Mouse (Mus musculus) retina, postnatal 1 day (tissue): ENCODE results near the gene Kansl1.

ENCODE experiments used
- DNase-seq: peaks from one replicate; pipeline ENCODE4 v3.0.0-alpha.2; 2012

Kansl1 gene

DNA sequence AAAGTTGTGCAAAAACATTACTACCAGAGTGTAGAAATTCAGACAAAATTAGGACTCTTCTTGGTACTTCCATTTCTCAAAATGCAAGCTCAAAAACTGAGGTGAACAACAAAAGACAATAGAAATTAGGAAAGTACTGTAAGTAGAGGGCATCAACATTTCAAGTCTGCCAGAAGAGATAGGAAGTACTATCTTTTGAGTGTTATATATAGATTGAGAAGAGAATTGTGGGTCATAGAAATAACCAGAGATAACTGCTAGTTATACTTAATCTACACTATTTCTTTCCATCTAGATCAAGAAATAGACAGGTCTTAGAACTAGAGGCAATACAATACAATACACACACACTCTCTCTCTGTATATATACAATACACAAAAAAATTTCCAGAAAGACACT, 30.2 kb downstream of the Kansl1 start:
- no peak for DNase-seq

DNA sequence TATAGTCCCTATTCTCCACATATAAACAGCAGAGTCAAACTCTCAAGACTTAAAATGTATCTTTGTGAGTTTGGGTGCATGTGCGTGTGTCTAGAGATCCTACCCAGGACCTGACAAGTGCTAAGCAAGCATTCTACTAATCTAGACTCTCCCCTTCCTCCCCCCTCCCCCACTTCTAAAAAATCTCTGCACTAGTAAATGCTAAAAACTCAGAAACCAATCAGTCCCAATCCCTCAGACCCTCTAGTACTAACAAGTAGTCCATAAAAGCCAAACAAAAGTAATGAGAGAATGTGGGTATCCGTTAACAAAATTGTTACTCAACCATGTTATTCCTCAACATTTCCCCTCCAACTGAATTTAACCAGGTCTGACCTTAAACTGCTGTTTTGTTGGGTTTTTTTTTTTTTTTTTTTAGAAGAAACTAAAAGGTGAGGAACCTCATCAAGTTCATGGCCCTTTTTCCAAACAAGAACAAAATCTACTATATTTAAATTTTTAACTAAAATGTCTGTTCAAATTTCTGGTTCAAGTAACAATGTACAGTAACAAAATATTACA, 32.2 kb downstream of the Kansl1 start:
- DNase-seq, result no peak

DNA sequence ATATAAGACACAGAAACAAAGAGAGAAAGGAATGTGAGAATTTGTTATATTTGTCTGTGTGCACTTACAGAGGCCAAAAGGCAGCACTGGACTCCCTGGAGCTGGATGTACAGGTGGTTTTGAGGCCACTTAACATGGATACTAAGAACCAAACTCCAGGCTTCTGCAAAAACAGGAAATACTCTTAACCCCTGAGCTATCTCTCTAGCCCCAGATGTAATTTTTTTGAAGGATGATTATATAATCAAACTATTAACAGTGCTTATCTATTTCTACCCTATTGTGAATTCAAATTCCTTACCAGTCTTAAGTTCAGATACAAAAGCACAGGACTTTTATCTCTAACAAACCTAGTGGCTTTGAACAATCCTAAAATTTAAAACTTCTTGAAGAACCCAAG, 32.9 kb downstream of the Kansl1 start:
- no peak for DNase-seq

DNA sequence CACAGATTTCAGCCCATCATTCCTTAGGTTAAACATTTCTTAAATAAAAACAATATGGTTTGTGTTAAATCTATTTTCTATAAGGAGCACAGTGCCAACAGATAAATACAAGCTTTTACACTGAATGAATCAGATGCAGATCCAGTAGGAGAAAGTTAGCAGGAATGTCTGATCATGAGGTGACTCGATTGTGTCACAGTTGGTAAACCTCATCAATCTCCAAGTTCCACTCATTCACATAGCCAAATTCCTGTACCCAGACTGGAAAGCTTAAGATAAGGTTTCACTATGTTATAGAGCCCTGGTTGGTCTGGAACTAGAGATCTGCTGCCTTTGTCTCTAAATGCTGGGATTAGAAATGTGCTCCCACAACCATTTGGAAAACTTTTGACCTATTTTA, 33.5 kb downstream of the Kansl1 start:
- no peak for DNase-seq

DNA sequence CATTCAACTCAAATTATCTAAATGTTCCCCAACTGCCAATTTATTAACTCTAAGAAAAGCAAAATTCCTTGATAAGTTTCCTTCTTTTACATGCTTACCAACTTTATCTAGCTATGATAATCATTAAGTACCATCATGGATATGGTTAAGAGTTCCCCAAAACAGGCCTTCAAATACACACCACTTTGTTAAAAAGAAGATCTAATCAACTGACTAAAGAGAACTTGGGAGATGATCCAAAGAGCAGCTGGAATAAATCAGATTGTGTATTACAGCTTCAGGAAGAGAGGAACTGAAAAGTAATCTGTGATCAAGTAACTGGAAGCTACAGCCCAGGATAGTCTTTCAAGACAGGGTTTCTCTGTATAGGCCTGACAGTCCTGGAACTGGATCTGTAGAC, 36.4 kb downstream of the Kansl1 start:
- no peak for DNase-seq

DNA sequence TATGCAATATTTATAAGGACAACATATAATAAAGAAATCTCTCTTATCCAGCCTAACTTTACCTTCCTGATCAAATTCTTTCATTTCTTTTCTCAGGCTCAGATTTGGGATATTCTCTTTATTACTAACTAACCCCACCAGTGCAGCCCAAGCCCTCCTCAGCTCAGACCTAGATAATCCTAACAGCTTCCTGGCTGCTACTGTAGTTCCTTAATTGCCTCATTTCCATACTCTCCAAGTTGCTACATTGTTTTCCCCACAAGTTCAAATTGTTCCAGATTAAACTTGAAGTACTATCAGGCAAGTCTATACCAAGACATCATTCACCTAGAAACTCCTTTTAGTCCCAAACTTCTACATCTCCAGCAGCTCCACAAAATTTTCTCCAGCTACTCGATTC, 36.9 kb downstream of the Kansl1 start:
- no peak for DNase-seq

DNA sequence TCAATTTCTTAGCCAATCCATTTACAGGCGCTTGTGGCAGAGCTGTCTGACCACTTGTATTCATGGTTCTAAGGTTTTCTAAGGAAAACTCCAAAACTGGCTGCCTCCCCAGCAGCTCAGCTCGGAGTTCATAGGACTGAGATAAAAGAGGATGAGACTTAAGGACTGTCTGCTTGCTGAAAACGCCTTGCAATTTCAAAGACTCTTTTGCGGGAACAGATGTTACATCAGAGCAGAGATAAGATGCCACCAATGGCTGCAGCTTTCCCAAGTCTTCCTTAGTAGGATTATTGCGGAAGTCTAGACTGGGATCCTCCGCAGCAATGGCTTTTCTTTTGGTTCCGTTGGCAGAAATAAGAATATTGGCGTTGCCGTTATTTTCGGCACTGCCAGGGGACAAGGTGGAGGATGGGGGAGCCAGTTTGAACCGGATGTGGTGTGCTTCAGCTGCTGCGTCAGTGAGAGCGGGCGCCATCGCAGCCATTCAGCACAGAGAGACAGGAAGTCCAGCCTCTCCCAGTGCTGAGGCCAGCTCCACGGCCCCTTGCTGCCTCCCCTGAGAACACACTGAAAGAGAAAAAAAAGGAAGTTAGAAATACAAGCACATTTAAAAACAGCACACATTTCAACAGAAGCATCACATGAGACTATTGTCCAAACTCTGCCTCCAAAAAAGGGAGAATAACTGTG, 43.8 kb downstream of the Kansl1 start:
- no peak for DNase-seq

DNA sequence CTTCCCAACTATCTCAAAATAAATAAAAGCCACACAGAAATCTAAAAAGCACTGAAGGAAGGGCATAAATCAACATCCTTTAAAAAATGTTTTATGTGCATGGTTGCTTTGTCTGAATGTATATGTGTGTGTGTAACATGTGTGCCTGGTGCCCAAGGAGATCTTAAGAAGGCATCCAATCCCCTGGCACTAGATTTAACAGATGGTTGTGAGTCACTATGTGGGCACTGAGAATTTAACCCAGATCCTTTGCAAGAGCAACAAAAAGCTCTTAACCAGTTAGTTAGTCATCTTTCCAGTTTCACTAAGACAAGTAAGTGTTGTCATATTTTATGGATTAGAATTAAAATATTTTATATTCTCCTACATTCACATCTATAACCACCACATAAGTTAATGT, 56.4 kb downstream of the Kansl1 start:
- no peak for DNase-seq

DNA sequence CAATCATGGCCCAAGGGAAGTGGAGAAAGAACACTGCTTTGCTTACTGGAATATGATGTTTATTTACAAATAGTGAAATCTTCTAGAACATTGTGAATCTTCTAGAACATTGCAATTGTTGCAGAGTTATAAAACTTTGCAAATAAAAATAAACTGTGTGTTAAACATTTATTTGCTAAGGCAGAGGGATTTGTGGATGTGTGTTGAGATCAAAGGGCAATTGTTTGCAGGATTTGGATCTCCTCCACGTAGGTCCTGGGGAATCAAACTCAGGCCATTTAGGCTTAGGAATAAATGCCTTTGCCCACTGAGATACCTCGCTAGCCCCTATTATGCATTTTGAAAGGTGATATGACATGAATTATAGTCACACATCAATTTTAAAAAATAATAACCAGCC, 61.3 kb downstream of the Kansl1 start:
- DNase-seq, result no peak

DNA sequence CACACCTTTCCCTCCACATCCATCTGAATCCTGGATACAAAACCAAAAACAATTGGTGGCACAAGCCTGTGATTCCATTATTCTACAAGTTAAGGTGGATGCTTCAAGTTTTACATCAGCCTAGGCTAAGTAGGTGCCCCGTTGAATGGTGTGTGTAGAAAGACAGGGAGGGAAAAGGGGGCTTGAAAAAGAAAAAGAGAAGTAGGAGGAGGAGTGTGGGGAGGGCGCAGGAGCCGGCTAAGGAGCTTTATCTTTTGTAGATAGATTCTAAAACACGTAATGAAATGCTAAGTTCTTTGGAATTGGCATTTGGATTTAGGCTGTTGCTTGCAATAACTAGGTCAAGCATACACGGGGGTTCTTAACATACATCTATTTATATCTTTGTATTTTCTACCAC, 67.7 kb downstream of the Kansl1 start:
- no peak for DNase-seq

DNA sequence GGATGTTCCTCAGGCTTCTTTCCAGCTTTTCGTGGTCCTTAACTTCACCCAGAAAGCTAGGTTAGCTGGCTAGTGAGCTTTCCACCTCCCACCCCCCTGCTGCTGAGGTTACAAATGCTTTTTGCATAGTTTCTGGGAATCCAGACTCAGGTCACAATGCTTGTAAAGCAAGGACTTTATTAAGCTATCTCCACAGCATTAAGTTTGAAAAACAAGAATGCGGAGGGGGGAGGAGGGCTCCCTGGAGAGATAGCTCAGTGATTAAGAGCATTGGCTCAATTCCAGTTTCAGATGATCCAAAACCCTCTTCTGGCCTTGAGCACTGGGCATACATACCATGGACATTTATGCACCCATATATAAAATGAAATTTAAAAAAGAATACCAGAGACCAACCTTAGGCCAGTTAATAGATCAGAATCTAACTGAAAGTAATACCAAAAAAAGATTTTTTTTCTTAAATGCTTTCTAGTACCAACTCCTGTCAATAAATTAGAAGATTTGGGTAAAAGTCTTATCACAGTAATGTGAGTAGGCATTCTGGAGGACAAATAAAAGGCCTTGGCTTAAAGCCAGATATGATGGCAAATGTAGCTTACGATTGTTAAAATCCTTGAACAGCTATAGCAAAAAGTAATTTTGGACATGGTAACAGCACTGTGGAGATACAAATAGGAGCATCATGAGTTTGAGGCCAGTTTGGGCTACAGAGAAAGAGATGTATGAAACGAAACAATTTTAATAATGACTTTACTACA, 69.0 kb downstream of the Kansl1 start:
- peak; percentile 22 for DNase-seq

DNA sequence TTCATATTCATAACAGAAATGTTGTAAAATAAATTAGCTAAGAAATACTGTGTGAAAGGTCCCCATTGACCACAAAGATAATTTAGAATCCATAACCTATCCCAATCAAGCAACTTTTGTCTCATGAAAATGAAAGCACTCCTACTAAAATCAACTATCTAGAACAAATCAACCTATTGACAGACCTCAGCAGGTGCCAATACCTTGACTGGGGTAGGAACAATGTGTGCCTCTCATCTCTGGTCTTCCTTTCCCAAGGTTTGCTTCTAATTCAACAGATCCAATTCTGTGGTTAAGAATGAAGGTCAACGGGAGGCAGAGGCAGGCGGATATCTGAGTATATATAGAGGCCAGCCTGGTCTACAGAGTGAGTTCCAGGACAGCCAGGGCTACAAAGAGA, 73.0 kb downstream of the Kansl1 start:
- DNase-seq, result no peak

DNA sequence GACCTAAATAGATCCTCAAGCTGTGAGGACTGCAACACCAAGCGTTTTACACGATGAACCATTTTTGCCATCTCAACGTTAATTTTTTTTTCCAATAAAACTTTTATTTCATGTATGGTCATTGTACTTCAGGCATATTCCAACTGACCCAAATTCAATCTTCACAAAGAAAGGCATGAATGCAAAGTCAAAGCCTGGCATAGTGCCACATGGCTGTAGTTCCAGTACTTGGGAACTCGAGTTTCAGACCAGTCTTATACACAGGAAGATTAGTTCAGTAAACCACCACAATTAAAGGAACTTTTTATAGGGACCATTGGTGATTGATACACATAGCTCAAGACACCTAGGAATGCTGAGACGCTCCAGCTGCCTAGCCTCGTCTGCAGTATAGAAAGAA, 75.5 kb downstream of the Kansl1 start:
- DNase-seq, result peak; percentile 8

DNA sequence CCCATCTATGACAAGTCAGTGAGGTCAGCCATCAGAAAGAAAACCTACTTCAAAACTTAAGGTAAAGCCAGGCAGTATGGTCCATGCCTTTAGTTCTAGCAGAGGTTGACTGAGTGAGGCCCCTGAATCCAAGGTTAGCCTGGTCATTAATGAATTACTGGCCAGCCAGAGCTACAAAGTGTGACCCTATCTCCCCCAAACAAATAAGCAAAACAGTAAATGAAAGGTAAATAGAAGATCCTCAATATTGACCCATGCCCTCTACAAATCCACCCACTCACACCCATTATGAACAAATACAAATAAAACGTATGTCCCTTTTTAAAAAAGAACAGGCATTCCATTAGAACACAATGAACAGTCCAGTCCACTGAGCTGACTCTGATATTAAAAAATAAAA, 76.5 kb downstream of the Kansl1 start:
- DNase-seq, result no peak

DNA sequence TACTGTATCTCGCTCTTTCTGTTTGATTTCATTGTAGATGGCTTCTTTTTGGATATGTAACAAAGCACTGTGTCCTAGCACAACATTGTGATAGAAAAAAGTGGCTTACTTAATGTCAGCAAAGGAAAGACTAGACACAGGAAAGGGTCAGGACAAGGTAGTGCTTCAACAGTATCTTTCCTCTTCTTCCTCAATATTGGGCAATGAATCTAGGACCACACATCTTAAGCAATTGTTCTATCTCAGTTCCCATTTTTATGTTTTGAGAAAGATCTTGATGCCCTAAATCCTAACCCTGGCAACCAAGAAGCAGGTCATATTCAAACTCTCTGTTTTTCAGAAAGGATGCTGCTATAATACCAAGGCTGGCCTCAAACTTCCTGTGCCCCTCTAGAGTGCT, 81.4 kb downstream of the Kansl1 start:
- DNase-seq, result no peak

DNA sequence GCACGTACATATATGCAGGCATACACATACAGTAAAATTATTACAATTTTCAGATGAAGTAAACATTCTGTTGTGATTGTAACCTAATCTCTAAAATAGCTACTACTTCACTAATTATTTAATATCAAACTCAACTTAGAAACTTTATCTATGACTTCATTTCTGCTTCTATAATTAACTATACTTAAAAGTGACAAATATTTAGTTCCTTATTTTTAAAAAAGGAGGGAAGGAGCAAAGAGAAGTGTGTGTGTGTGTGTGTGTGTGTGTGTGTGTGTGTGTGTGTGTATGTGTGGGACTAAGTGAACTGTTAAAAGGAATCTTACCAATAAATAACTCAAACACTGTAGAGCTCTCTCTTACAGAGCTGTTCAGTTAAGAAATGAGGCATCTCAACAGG, 82.1 kb downstream of the Kansl1 start:
- no peak for DNase-seq

DNA sequence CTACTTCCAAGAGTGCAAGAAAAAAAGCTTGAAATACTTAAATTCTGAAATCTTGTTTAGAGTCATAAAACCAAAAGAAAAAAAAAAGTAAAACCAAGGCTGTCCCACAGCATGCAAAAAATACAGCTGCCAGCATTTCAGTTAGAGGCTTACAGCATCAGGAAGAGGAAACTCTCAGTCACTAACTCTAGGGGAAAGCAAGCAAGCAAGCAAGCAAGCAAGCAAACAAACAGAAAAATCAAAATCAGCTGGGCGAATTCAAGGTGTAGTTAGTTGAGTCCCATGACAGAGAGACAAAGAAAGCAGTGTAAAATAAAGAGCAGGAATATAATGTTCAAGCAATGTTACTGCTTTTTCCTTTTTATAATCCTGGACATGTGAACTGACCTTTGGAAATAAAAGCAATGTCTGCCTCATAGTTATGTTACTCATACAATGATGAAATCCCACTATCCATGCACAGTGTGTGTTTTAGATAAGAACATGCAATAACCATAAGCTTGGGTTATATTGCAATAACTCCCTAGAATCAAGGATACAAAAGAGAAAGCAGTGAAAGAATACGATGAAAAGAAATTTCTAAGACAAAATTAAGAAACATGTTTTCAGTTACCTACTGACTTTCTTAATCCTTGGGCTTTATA, 85.4 kb downstream of the Kansl1 start:
- no peak for DNase-seq

DNA sequence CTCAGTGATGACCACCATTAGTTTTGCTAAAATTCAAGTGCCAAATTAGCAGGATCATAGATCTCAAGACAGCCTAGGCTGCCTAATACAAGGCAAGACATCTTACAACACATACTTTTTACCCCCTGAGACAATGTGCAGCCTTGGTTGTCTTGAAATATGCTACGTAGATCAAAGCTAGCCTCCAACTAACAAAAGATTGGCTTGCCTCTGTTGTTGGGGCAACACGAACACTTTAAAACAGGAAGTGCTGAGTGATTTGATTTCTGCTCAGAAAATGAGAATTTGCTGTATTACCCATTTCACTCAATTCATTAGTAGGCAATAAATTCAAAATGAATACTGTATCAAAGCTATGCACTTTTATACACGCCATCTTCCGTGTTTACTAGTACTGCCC, 86.8 kb downstream of the Kansl1 start:
- DNase-seq, result no peak

DNA sequence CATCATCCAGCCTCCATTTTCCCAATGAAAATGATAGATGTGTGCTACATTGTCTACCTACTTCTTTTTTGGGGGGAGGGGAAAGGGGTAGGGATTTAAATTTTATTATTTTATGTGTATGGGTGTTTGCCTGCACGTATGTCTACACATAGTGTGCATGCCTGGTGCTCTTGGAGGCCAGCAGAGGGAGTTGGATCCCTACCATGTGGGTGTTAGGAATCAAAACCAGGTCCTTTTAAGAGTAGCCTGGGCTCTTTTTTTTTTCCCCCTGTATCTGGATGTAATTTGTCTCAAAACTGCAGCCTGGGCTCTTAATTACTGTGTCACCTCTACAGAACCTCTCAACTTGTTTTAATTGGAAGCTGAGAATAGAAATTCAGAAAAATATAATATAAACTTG, 89.0 kb downstream of the Kansl1 start:
- no peak for DNase-seq

DNA sequence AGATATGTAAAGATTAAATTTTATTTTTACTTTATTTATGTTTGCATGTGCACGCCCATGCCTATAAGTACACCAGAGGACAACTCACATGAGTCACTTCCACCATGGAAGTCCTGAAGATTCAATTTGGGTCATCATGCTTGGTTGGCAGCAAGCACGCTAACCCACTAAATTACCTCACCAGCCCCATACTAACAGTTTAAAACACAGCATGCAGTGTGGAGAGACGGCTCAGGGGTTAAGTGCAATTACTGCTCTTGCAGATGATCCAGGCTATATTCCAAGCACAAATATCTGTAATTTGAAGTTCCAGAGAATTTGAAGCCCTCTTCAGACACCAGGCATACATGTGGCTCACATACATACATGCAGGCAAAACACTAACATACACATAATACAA, 92.4 kb downstream of the Kansl1 start:
- peak; percentile 53 for DNase-seq

DNA sequence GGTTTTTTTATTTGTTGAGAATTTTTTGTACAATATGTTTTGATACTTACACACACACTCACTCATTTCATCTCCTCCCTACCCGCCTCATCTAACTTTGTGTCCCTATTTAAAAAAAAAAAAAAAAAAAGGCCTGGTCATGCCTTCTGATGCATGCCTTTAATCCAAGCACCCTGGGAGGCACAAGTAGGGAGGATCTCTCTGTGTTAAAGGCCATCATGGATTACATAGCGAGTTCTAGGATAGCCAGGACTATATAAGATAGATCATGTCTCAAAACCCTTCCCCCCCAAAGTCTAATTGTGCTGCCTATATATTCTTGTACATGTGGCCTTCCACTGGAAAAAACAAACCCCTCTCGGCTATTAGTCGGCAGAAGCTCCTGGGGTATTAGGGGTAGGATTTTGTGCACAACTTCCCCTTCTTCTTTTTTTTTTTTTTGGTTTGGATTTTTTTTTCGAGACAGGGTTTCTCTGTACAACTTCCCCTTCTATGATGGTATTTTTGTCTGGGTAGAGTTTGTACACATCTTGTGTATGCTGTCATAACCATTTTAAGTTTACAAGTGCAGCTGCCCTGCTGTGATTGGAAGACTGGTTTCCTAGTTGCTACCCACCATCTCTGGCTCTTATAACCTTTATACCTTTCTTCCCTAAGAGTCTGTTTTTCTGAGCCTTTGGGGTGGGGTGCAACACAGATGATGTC, 101.0 kb downstream of the Kansl1 start:
- DNase-seq, result no peak

DNA sequence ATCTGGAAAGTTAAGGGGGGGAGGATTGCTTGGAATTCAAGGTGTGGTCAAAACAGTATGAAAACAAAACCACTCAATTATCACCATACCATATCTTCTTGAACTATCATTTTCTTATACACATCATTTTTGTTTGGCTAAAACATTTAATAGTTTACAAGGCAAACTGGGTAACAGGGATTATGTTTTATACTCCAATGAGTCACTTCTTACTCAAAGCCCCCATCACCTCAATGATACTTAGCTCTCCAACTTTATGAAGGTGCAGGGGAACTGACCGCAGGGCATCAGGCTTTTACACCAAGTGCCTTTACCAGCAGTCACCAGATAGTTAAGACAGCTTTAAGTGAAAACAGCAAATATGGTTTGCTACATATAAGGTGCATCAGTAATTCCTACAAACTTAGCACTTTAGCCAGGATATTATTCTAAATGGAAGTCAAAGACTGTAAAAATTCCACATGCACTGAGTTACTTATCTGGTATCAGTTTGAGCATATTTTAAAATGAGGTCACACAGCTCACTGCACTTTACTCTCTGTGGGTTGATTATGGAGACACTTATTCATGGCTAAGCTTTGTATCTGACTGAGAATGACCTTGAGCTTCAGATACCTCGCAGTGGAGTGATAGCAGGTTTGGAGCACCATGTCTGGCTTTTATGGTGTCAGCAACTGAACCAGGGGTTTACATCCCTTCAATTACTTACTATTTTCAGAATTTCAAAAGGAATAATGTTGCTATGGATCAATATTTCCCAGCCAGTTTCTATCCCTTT, 104.6 kb downstream of the Kansl1 start:
- no peak for DNase-seq

DNA sequence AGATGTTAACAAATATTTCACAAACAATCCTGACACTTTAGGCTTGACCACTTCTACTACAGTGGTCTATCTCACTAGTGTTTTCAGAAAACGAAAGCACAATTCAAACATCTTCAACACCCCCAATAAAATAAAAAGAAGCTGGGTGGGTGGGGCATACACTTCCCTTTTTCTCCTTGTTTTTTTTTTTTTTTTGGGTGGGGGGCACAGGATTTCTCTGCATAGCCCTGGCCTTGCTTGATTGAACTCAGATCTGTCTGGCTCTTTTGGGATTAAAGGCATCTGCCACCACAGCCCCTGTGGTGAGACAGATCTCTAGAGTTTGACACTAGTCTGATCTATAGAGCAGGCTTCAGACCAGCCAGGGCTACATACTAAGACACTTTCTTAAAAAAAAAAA, 106.0 kb downstream of the Kansl1 start:
- no peak for DNase-seq
